Mouse (Mus musculus) kidney, adult 8-10 months (tissue): ENCODE measurements around the gene Ctnna2.

Experiments used
- DNase-seq, 2 experiments: peaks; one replicate each; pipeline ENCODE4 v3.0.0; 2022

Gene Ctnna2

GRCm38 (mm10) chr6:77243541-77244231, 735.8 kb downstream of the Ctnna2 start:
- DNase-seq = peak in 1 of 2 experiments; percentile 17

- peak in 1 of 2 experiments; percentile 38 for DNase-seq
These were observed 736.7 kb downstream of the Ctnna2 start, which contains the start of gene Lrrtm1 for GRCm38 (mm10) chr6:77242601-77243406. Lrrtm1 (plus strand) TSS chr6:77242689.

GRCm38 (mm10) chr6:77240426-77240825, 739.1 kb downstream of the Ctnna2 start:
- no peak for DNase-seq

GRCm38 (mm10) chr6:77222849-77223638, 756.5 kb downstream of the Ctnna2 start:
- DNase-seq = no peak

GRCm38 (mm10) chr6:77220776-77221175, 758.7 kb downstream of the Ctnna2 start:
- DNase-seq = no peak

GRCm38 (mm10) chr6:77218875-77219274, 760.6 kb downstream of the Ctnna2 start:
- peak in 1 of 2 experiments; percentile 13 for DNase-seq

GRCm38 (mm10) chr6:77215322-77215721, 764.2 kb downstream of the Ctnna2 start:
- DNase-seq = no peak

- peak; percentile 64 to 81 for DNase-seq
These were observed 765.6 kb downstream of the Ctnna2 start for GRCm38 (mm10) chr6:77213757-77214409.

- DNase-seq = no peak
These were observed 769.6 kb downstream of the Ctnna2 start for GRCm38 (mm10) chr6:77209929-77210328.

- no peak for DNase-seq
These were observed 770.3 kb downstream of the Ctnna2 start for GRCm38 (mm10) chr6:77209183-77209582.

- DNase-seq = no peak
These were observed 780.1 kb downstream of the Ctnna2 start for GRCm38 (mm10) chr6:77199375-77199774.

- no peak for DNase-seq
These were observed 782.8 kb downstream of the Ctnna2 start for GRCm38 (mm10) chr6:77196650-77197049.

- DNase-seq = no peak
These were observed 787.9 kb downstream of the Ctnna2 start for GRCm38 (mm10) chr6:77191635-77192034.

- DNase-seq = no peak
These were observed 790.9 kb downstream of the Ctnna2 start for GRCm38 (mm10) chr6:77188628-77189027.

- DNase-seq = no peak
These were observed 793.7 kb downstream of the Ctnna2 start for GRCm38 (mm10) chr6:77185751-77186150.

GRCm38 (mm10) chr6:77184896-77185295, 794.6 kb downstream of the Ctnna2 start:
- DNase-seq = no peak

- no peak for DNase-seq
These were observed 803.7 kb downstream of the Ctnna2 start for GRCm38 (mm10) chr6:77175764-77176163.

- DNase-seq = no peak
These were observed 822.5 kb downstream of the Ctnna2 start for GRCm38 (mm10) chr6:77157028-77157427.

- no peak for DNase-seq
These were observed 840.1 kb downstream of the Ctnna2 start for GRCm38 (mm10) chr6:77139306-77139920.

- no peak for DNase-seq
These were observed 858.6 kb downstream of the Ctnna2 start for GRCm38 (mm10) chr6:77120926-77121325.

- no peak for DNase-seq
These were observed 859.0 kb downstream of the Ctnna2 start for GRCm38 (mm10) chr6:77120510-77120909.
